Mouse (Mus musculus) MEL (cell line): ENCODE results near the gene Gm2663. TPM values are rescaled to one million over a fixed set of nuclear protein-coding genes. Genes with fewer than 3 reads are reported as not detected.

Experiments
- DNase-seq: peaks from one replicate; pipeline ENCODE4 v3.0.0; 2011; ENCODE audit warnings: low read depth, low spot score
- H3K27ac ChIP-seq: 2 replicates; pipeline ENCODE4 v1.5.1; 2012; ENCODE audit warnings: low read depth, mild to moderate bottlenecking, control low read depth, low read length, moderate library complexity; ENCODE audit not compliant: control insufficient read depth
- H3K27me3 ChIP-seq, 2 experiments: fragments of 150-350 bp in 1 of 2; sonication (generic) in 1 of 2; 2 replicates each; pipeline ENCODE4 v1.6.1; 2012; ENCODE audit warnings: low read length in 2 of 2, mild to moderate bottlenecking in 2 of 2, improper control_type of control experiment in 1 of 2, moderate library complexity in 1 of 2; ENCODE audit not compliant: insufficient read depth in 2 of 2, control insufficient read depth in 1 of 2
- H3K36me3 ChIP-seq, 2 experiments: 2 replicates each; pipeline ENCODE4 v1.6.1; 2012 to 2014; ENCODE audit warnings: low read length in 2 of 2, improper control_type of control experiment in 1 of 2, inconsistent platforms in 1 of 2, mild to moderate bottlenecking in 1 of 2; ENCODE audit not compliant: insufficient read depth in 2 of 2, control insufficient read depth in 1 of 2
- H3K4me1 ChIP-seq, 2 experiments: fragments of 150-350 bp in 1 of 2; sonication (generic) in 1 of 2; 2 replicates each; pipeline ENCODE4 v1.6.1; 2012; ENCODE audit warnings: low read length in 2 of 2, improper control_type of control experiment in 1 of 2, mild to moderate bottlenecking in 1 of 2; ENCODE audit not compliant: insufficient read depth in 2 of 2, control insufficient read depth in 1 of 2
- H3K4me3 ChIP-seq, 2 experiments: fragments of 150-350 bp in 1 of 2; sonication (generic) in 1 of 2; 2 replicates each; pipeline ENCODE4 v1.5.1; 2012; ENCODE audit warnings: low read depth in 2 of 2, low read length in 2 of 2, mild to moderate bottlenecking in 2 of 2, moderate library complexity in 2 of 2, control low read depth in 1 of 2, improper control_type of control experiment in 1 of 2; ENCODE audit not compliant: control insufficient read depth in 1 of 2, insufficient read depth in 1 of 2
- H3K79me2 ChIP-seq: 2 replicates; pipeline ENCODE4 v1.6.1; 2012; ENCODE audit warnings: mild to moderate bottlenecking, low read length, moderate library complexity; ENCODE audit not compliant: control insufficient read depth, poor library complexity, insufficient read depth
- H3K9ac ChIP-seq: 2 replicates; pipeline ENCODE4 v1.6.1; 2012; ENCODE audit warnings: low read depth, mild to moderate bottlenecking, control low read depth, low read length, moderate library complexity; ENCODE audit not compliant: control insufficient read depth, poor library complexity, severe bottlenecking
- H3K9me3 ChIP-seq: fragments of 150-350 bp; sonication (generic); replicated peaks from 2 replicates; pipeline ENCODE4 v1.6.1; 2012; ENCODE audit warnings: mild to moderate bottlenecking, low read length, improper control_type of control experiment, moderate library complexity; ENCODE audit not compliant: insufficient read depth
- CHD2 ChIP-seq: IDR thresholded peaks from 2 replicates; pipeline ENCODE4 v1.6.1; 2011; ENCODE audit warnings: low read length, improper control_type of control experiment
- CTCF ChIP-seq, 3 experiments: IDR thresholded peaks in 2 of 3; conservative IDR thresholded peaks in 1 of 3; 2 replicates each; pipeline ENCODE4 v1.5.1; 2011 to 2012; ENCODE audit warnings: low read length in 3 of 3, low read depth in 2 of 3, mild to moderate bottlenecking in 2 of 3, improper control_type of control experiment in 1 of 3, inconsistent platforms in 1 of 3, mixed read lengths in 1 of 3, moderate library complexity in 1 of 3; ENCODE audit not compliant: control insufficient read depth in 1 of 3, insufficient read depth in 1 of 3, poor library complexity in 1 of 3, severe bottlenecking in 1 of 3
- E2F4 ChIP-seq: IDR thresholded peaks from 2 replicates; pipeline ENCODE4 v1.6.1; 2011; ENCODE audit warnings: low read depth, low read length, improper control_type of control experiment, borderline replicate concordance
- ELF1 ChIP-seq: IDR thresholded peaks from 2 replicates; pipeline ENCODE4 v1.6.1; 2014; ENCODE audit warnings: low read depth, mild to moderate bottlenecking, inconsistent platforms, low read length, improper control_type of control experiment, moderate library complexity
- EP300 ChIP-seq, 2 experiments: IDR thresholded peaks; 2 replicates each; pipeline ENCODE4 v1.6.1; 2011; ENCODE audit warnings: improper control_type of control experiment in 2 of 2, low read length in 2 of 2, low read depth in 1 of 2, mild to moderate bottlenecking in 1 of 2
- GATA1 ChIP-seq: IDR thresholded peaks from 2 replicates; pipeline ENCODE4 v1.6.1; 2011; ENCODE audit warnings: low read depth, low read length, improper control_type of control experiment
- HCFC1 ChIP-seq: IDR thresholded peaks from 2 replicates; pipeline ENCODE4 v1.6.1; 2012; ENCODE audit warnings: low read depth, mild to moderate bottlenecking, inconsistent platforms, low read length, improper control_type of control experiment, moderate library complexity
- JUND ChIP-seq: IDR thresholded peaks from 2 replicates; pipeline ENCODE4 v1.6.1; 2011; ENCODE audit warnings: low read depth, mild to moderate bottlenecking, improper control_type of control experiment, low read length
- MAFK ChIP-seq: IDR thresholded peaks from 2 replicates; pipeline ENCODE4 v1.6.1; 2011; ENCODE audit warnings: low read depth, mild to moderate bottlenecking, low read length, improper control_type of control experiment, borderline replicate concordance
- MEF2A ChIP-seq: IDR thresholded peaks from 2 replicates; pipeline ENCODE4 v1.6.1; 2014; ENCODE audit warnings: low read depth, mild to moderate bottlenecking, inconsistent platforms, low read length, improper control_type of control experiment; ENCODE audit not compliant: poor library complexity, insufficient replicate concordance, severe bottlenecking; ENCODE audit errors: extremely low read depth
- MXI1 ChIP-seq: IDR thresholded peaks from 2 replicates; pipeline ENCODE4 v1.6.1; 2011; ENCODE audit warnings: mild to moderate bottlenecking, low read depth, low read length, improper control_type of control experiment
- MYB ChIP-seq: IDR thresholded peaks from 2 replicates; pipeline ENCODE4 v1.6.1; 2011; ENCODE audit warnings: mild to moderate bottlenecking, low read depth, low read length, improper control_type of control experiment
- MYC ChIP-seq: IDR thresholded peaks from 2 replicates; pipeline ENCODE4 v1.6.1; 2011; ENCODE audit warnings: low read depth, mild to moderate bottlenecking, low read length, improper control_type of control experiment, moderate library complexity
- NRF1 ChIP-seq: IDR thresholded peaks from 2 replicates; pipeline ENCODE4 v1.6.1; 2014; ENCODE audit warnings: low read depth, mild to moderate bottlenecking, inconsistent platforms, low read length, improper control_type of control experiment, moderate library complexity; ENCODE audit not compliant: poor library complexity, insufficient read depth, severe bottlenecking
- RAD21 ChIP-seq: IDR thresholded peaks from 2 replicates; pipeline ENCODE4 v1.6.1; 2011; ENCODE audit warnings: mild to moderate bottlenecking, low read depth, low read length, improper control_type of control experiment
- SIN3A ChIP-seq: IDR thresholded peaks from 2 replicates; pipeline ENCODE4 v1.6.1; 2012; ENCODE audit warnings: low read length, improper control_type of control experiment, inconsistent platforms
- TBP ChIP-seq: IDR thresholded peaks from 2 replicates; pipeline ENCODE4 v1.8.0; 2011; ENCODE audit warnings: low read depth, low read length, improper control_type of control experiment
- USF2 ChIP-seq, 2 experiments: IDR thresholded peaks; 2 replicates each; pipeline ENCODE4 v1.6.1; 2011 to 2012; ENCODE audit warnings: improper control_type of control experiment in 2 of 2, low read length in 2 of 2, borderline replicate concordance in 1 of 2, inconsistent platforms in 1 of 2, low read depth in 1 of 2, mild to moderate bottlenecking in 1 of 2; ENCODE audit not compliant: insufficient read depth in 1 of 2
- ZC3H11A ChIP-seq: IDR thresholded peaks from 2 replicates; pipeline ENCODE4 v1.6.1; 2012; ENCODE audit warnings: low read depth, mild to moderate bottlenecking, inconsistent platforms, low read length, improper control_type of control experiment
- polyA plus RNA-seq, 2 experiments: library from polyadenylated mRNA; stranded (reverse) in 1 of 2; unstranded in 1 of 2; fragments of >175 nt in 1 of 2; fragments of >200 nt in 1 of 2; gene quantifications; 2 replicates each; pipeline versions ENCODE4 v1.2.1 to v1.2.4; 2012; ENCODE audit warnings: low replicate concordance in 2 of 2, low read depth in 1 of 2; ENCODE audit not compliant: insufficient read length in 2 of 2, insufficient read depth in 1 of 2, missing spikeins in 1 of 2
- total RNA-seq: library from RNA; depleted of rRNA; stranded (reverse); fragments of 300-350 nt; gene quantifications from 2 replicates; pipeline ENCODE4 v1.2.3, GENCODE M21; 2012

Gene Gm2663
- total and polyA plus RNA-seq, 3 experiments: not detected

GRCm38 (mm10) chr6:41047961-41048360 lies 48.7 kb upstream of the Gm2663 start (continued):
- no peak for TF ChIP-seq EP300 (IDR thresholded peaks at IDR 0.05; ENCODE audit: low read depth in 1 of 2, low read length in 2 of 2)

- Histone ChIP-seq H3K9me3 (no peaks in the 10 kb centered on the region), H3K4me3 (no peak overlapping the region)
Measured at GRCm38 (mm10) chr6:41047202-41047601, 47.9 kb upstream of the Gm2663 start.

GRCm38 (mm10) chr6:41046553-41046952 lies 47.3 kb upstream of the Gm2663 start:
- no peaks in the 10 kb centered on the region for H3K36me3 ChIP-seq
- H3K27me3 ChIP-seq: no peaks in the 10 kb centered on the region
- no peak overlapping the region for H3K4me3 ChIP-seq
- H3K4me1 ChIP-seq: no peaks in the 10 kb centered on the region
- H3K9ac ChIP-seq: no peak overlapping the region
- H3K9me3 ChIP-seq: no peaks in the 10 kb centered on the region
- TF ChIP-seq SIN3A (no peak), CTCF (IDR thresholded peaks at IDR 0.05 in 2 of 3, conservative IDR thresholded peaks at IDR 0.05 in 1 of 3; ENCODE audit: control insufficient read depth in 1 of 3, insufficient read depth in 1 of 3, low read depth in 2 of 3, low read length in 3 of 3, poor library complexity in 1 of 3, severe bottlenecking in 1 of 3) (peak in 2 of 3 experiments; percentile 11 to 20; a peak in 1 of 6 replicates), MXI1 (no peak), NRF1 (no peak), MAFK (no peak), RAD21 (no peak), MYB (no peak), ZC3H11A (no peak)
- TF ChIP-seq, all 39 proteins: peak for 1
- Histone ChIP-seq H3K27ac (no peak overlapping the region), H3K79me2 (no peaks in the 10 kb centered on the region)
- peak; percentile 3 for DNase-seq

More at GRCm38 (mm10) chr6:41047202-41047601, 47.9 kb upstream of the Gm2663 start:
- Histone ChIP-seq H3K79me2 (no peaks in the 10 kb centered on the region), H3K4me1 (no peaks in the 10 kb centered on the region), H3K27me3 (no peaks in the 10 kb centered on the region), H3K27ac (no peak overlapping the region), H3K36me3 (no peaks in the 10 kb centered on the region)
- no peak for DNase-seq
- TF ChIP-seq SIN3A (no peak), MYC (no peak), ELF1 (no peak), JUND (no peak), CHD2 (no peak), MXI1 (no peak), E2F4 (no peak), TBP (no peak), USF2 (IDR thresholded peaks at IDR 0.05; ENCODE audit: borderline replicate concordance in 1 of 2, insufficient read depth in 1 of 2, low read depth in 1 of 2, low read length in 2 of 2) (no peak), HCFC1 (no peak), GATA1 (no peak), CTCF (IDR thresholded peaks at IDR 0.05 in 2 of 3, conservative IDR thresholded peaks at IDR 0.05 in 1 of 3; ENCODE audit: control insufficient read depth in 1 of 3, insufficient read depth in 1 of 3, low read depth in 2 of 3, low read length in 3 of 3, poor library complexity in 1 of 3, severe bottlenecking in 1 of 3) (no peak), MEF2A (no peak)
- TF ChIP-seq, all 39 proteins: peak for 0
- H3K9ac ChIP-seq: no peak overlapping the region
